Mouse (Mus musculus) stomach, embryonic 14.5 days (tissue): Measurements from ENCODE around the gene Asb7. TPM values are rescaled to one million over a fixed set of nuclear protein-coding genes. Genes with fewer than 3 reads are reported as not detected.

Experiments used
- ATAC-seq: fragments of 200-750 bp; cut with Nextera tagmentation; 2 replicates; pipeline ENCODE4 v1.8.0; 2017; ENCODE audit warnings: low read depth, moderate TSS enrichment; ENCODE audit not compliant: insufficient number of reproducible peaks, insufficient read depth, low FRiP score
- H3K27ac ChIP-seq: fragments of 300-500 bp; sonication (generic); 2 replicates; pipeline ENCODE4 v1.5.1; 2014; ENCODE audit warnings: mild to moderate bottlenecking, low read length, moderate library complexity, mixed read lengths
- H3K27me3 ChIP-seq: fragments of 300-500 bp; sonication (generic); 2 replicates; pipeline ENCODE4 v1.6.1; 2014; ENCODE audit warnings: low read length, control low read depth, mixed read lengths; ENCODE audit not compliant: control insufficient read depth, insufficient read depth
- H3K36me3 ChIP-seq: fragments of 300-500 bp; sonication (generic); 2 replicates; pipeline ENCODE4 v1.6.1; 2014; ENCODE audit warnings: mild to moderate bottlenecking, control low read depth, low read length, moderate library complexity, mixed read lengths; ENCODE audit not compliant: control insufficient read depth, insufficient read depth
- H3K4me1 ChIP-seq: fragments of 300-500 bp; sonication (generic); 2 replicates; pipeline ENCODE4 v1.6.1; 2014; ENCODE audit warnings: low read length, control low read depth, mixed read lengths; ENCODE audit not compliant: control insufficient read depth, insufficient read depth
- H3K4me2 ChIP-seq: fragments of 300-500 bp; sonication (generic); replicated peaks from 2 replicates; pipeline ENCODE4 v1.6.1; 2014; ENCODE audit warnings: low read depth, low read length, control low read depth
- H3K4me3 ChIP-seq: fragments of 300-500 bp; sonication (generic); 2 replicates; pipeline ENCODE4 v1.5.1; 2014; ENCODE audit warnings: low read depth, low read length, control low read depth
- H3K9ac ChIP-seq: fragments of 300-500 bp; sonication (generic); replicated peaks from 2 replicates; pipeline ENCODE4 v1.6.1; 2014; ENCODE audit warnings: low read depth, mild to moderate bottlenecking, control low read depth, low read length, moderate library complexity, mixed read lengths
- H3K9me3 ChIP-seq: fragments of 300-500 bp; sonication (generic); 2 replicates; pipeline ENCODE4 v1.6.1; 2016; ENCODE audit warnings: low read depth, low read length, control low read depth; ENCODE audit not compliant: control insufficient read depth
- WGBS: fragments of 180-500 bp; shearing (Covaris S2); extraction: QIAGEN DNeasy Blood & Tissue Kit; methylation state at CpG from one replicate; pipeline ENCODE4 v1.1.7; 2014; 5-methylcytosine and 5-hydroxymethylcytosine counted together
- polyA plus RNA-seq: library from polyadenylated mRNA; unstranded; fragments of >200 nt; fragmentation: Nextera tagmentation; extraction: Ambion mirVana; gene quantifications from 2 replicates; pipeline ENCODE4 v1.2.1, GENCODE M21; 2014

The Asb7 gene
- polyA plus RNA-seq, 1 experiment from 2014 or later: 17.3 TPM

GRCm38 (mm10) chr7:66724514-66724913 lies 35.1 kb upstream of the Asb7 start:
- no peak overlapping the region for H3K9ac ChIP-seq
- H3K4me2 ChIP-seq: no peak overlapping the region
- no peak overlapping the region for H3K27ac ChIP-seq
- H3K9me3 ChIP-seq: no peaks in the 10 kb centered on the region
- H3K27me3 ChIP-seq: no peaks in the 10 kb centered on the region
- no peak overlapping the region for H3K4me3 ChIP-seq
- no peaks in the 10 kb centered on the region for H3K4me1 ChIP-seq
- 83% methylated on average over 4 of the region's 4 CpGs for WGBS
- ATAC-seq: no peak
- no peaks in the 10 kb centered on the region for H3K36me3 ChIP-seq

DNA sequence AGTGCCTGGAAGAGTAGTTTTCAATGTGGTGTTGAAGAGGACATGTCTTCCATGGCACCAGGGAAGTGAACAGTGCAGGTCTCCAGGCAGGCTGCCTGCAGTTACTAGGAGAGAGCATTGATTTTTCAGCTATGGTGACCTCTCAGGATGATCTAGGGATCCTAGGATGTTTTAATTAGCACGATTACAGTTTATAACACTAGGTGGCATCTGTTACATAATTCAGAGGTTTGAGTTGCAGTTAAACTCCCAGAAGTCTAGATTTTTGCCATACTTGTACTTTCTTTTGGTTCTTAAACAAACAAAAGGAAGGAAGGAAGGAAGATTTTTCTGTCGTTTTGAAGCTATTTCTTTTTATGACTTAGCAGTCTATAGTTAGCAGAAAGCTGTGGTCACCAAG lies 21.8 kb upstream of the Asb7 start:
- Histone ChIP-seq H3K4me3 (no peak overlapping the region), H3K27me3 (no peaks in the 10 kb centered on the region), H3K9me3 (no peaks in the 10 kb centered on the region), H3K27ac (no peak overlapping the region), H3K9ac (no peak overlapping the region), H3K4me2 (no peak overlapping the region), H3K4me1 (no peaks in the 10 kb centered on the region), H3K36me3 (peaks cover 42% of the 10 kb centered on the region)
- no peak for ATAC-seq
- WGBS: 37% methylated on average over 2 of the region's 2 CpGs

- H3K4me2 ChIP-seq: no peak overlapping the region
- H3K9me3 ChIP-seq: no peaks in the 10 kb centered on the region
- no peak overlapping the region for H3K4me3 ChIP-seq
- no peak overlapping the region for H3K9ac ChIP-seq
- no peaks in the 10 kb centered on the region for H3K27me3 ChIP-seq
- H3K4me1 ChIP-seq: no peaks in the 10 kb centered on the region
- no peak overlapping the region for H3K27ac ChIP-seq
- peaks cover 17% of the 10 kb centered on the region; the same call in 1 of the 2 replicates for H3K36me3 ChIP-seq
- WGBS: 92% methylated on average over 3 of the region's 3 CpGs
- ATAC-seq: no peak
Measured at GRCm38 (mm10) chr7:66704631-66705030, 15.2 kb upstream of the Asb7 start.

GRCm38 (mm10) chr7:66702721-66703120 lies 13.3 kb upstream of the Asb7 start:
- Histone ChIP-seq H3K27ac (no peak overlapping the region), H3K4me3 (no peak overlapping the region), H3K27me3 (no peaks in the 10 kb centered on the region), H3K4me1 (no peaks in the 10 kb centered on the region), H3K36me3 (peaks cover 13% of the 10 kb centered on the region; the same call in 1 of the 2 replicates), H3K9ac (no peak overlapping the region), H3K4me2 (no peak overlapping the region), H3K9me3 (no peaks in the 10 kb centered on the region)
- no peak for ATAC-seq
- WGBS: 85% methylated on average over 7 of the region's 7 CpGs

- WGBS: 64% methylated on average over 7 of the region's 7 CpGs
- Histone ChIP-seq H3K4me1 (no peaks in the 10 kb centered on the region), H3K4me2 (no peak overlapping the region), H3K27ac (0 out of 2 replicates have a peak overlapping the region, but pooled peaks have one; percentile 33), H3K9ac (no peak overlapping the region), H3K36me3 (peaks cover 5% of the 10 kb centered on the region; the same call in 1 of the 2 replicates), H3K9me3 (no peaks in the 10 kb centered on the region), H3K4me3 (no peak overlapping the region), H3K27me3 (no peaks in the 10 kb centered on the region)
- ATAC-seq: no peak
Measured at GRCm38 (mm10) chr7:66694467-66694866, 5.1 kb upstream of the Asb7 start.

DNA sequence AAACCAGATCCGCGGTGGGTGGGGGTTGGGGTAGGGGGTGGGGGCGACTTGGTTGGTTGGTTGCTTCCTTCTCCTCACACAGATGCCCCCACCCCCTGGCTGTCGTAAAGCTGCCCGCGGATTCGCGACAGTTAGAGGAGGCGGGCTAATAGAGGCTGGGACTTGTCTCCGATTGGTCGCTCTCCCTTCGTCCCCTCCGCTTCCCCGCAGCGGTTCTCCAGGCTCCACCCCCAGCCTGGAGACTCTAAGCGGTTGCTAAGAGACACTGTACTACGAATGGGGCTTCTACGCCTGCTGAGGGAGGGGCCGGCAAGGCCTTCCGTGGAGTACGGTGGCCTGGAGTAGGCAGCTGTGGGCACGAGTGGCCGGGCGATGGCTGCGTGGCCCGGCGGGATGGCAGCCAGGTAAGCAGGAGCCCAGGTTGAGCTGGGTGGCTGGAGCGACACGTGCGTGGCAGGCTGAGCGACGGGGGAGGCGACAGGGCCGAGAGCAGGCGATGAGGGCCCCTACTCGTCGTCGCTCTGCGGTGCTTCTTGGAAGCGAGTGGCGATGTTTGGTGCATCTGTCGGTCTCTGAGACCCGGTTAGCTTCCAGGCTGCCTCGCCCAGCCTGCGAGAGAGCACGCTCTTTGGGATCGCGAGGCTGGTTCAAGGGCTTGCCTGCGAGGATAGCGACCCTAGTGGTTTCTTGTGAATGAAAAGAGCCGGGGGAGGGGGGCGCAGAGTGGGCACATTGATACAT lies 394 bp upstream of the Asb7 start, which contains the start of gene Lins1:
Gene Lins1 (plus strand): TSS at position 270 of the 741 bp plus-strand sequence.
- Histone ChIP-seq H3K9ac (peak within 1 kb of the TSS; percentile 40), H3K4me3 (peak within 1 kb of the TSS; percentile 72), H3K27ac (peak within 1 kb of the TSS; percentile 83; the same call in 1 of the 2 replicates), H3K9me3 (no peaks in the 10 kb centered on the region), H3K27me3 (no peaks in the 10 kb centered on the region), H3K4me1 (peaks cover 7% of the 10 kb centered on the region; the same call in 1 of the 2 replicates), H3K36me3 (no peaks in the 10 kb centered on the region; the same call in 1 of the 2 replicates), H3K4me2 (peak within 1 kb of the TSS; percentile 87)
- peak; percentile 98 for ATAC-seq
- WGBS: under 1% methylated on average over 52 of the region's 52 CpGs

DNA sequence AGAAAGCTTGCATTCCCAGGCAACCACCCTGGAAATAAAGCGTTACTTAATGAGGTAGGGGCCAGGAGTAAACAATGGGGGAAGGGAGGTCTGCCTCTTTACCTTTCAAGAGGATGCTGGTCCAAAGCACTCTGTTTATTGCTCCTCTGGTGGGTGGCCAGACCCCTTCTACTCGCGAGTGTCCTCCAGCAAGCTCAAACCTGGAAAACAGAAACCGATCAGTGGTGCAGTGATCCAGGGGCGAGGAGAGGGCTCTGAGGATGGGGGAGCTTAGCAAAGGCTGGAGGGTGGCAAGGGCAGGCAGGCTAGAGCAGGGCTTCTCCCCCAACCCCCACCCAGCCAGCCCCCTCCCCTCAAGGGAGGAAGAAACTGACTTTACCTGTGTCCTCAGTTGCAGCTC lies 675 bp downstream of the Asb7 start:
- H3K4me1 ChIP-seq: peaks cover 7% of the 10 kb centered on the region; the same call in 1 of the 2 replicates
- H3K4me3 ChIP-seq: peak overlapping the region; percentile 72
- no peak for ATAC-seq
- no peaks in the 10 kb centered on the region for H3K9me3 ChIP-seq
- peaks cover 3% of the 10 kb centered on the region; the same call in 1 of the 2 replicates for H3K36me3 ChIP-seq
- H3K27ac ChIP-seq: no peak overlapping the region
- no peaks in the 10 kb centered on the region for H3K27me3 ChIP-seq
- peak overlapping the region; percentile 40 for H3K9ac ChIP-seq
- WGBS: 4% methylated on average over 5 of the region's 5 CpGs
- H3K4me2 ChIP-seq: peak overlapping the region; percentile 87

GRCm38 (mm10) chr7:66682119-66682863 lies 7.1 kb downstream of the Asb7 start:
- 91% methylated on average over 5 of the region's 5 CpGs for WGBS
- Histone ChIP-seq H3K4me1 (no peaks in the 10 kb centered on the region), H3K36me3 (peaks cover 50% of the 10 kb centered on the region)

More at GRCm38 (mm10) chr7:66682119-66682863, 7.1 kb downstream of the Asb7 start:
- Histone ChIP-seq H3K27ac (no peak overlapping the region), H3K9ac (no peak overlapping the region), H3K4me2 (no peak overlapping the region), H3K27me3 (no peaks in the 10 kb centered on the region), H3K9me3 (no peaks in the 10 kb centered on the region), H3K4me3 (no peak overlapping the region)
- ATAC-seq: no peak
